Mouse (Mus musculus): ENCODE data around the gene Chst15.

DNA sequence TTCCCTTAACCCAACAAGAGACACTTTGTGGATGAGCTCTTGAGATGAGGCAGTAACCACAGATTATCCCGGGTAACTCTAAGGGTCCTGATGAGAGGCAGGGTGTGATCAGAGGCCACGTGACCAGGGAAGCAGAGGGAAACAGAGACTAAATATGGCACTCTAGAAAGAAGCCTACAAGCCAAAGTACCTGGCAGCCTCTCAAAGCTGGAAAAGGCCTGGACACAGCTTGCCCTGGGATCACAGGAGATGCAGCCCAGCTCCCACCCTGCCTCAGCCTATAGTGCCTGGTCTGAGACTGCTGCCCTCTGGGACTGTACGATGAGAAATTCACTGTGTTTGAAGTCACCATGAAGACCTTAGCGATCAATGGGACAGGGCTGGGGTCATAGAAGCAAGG is 83.3 kb downstream of the Chst15 start:
- TF ChIP-seq CTCF (IDR thresholded peaks at IDR 0.05; ENCODE audit: control insufficient read depth, insufficient read depth, low read length) (no peak), POLR2A (IDR thresholded peaks at IDR 0.05; ENCODE audit: borderline replicate concordance, control insufficient read depth, low read depth, low read length) (no peak)

Data from bone marrow, adult 2 months (tissue).